Mouse (Mus musculus): Measurements from ENCODE around the gene Fanca. TPM values are rescaled to one million over a fixed set of nuclear protein-coding genes. Genes with fewer than 3 reads are reported as not detected.
"Not testable (repeated sequence)": the region's sequence is repeated elsewhere in the genome, so short reads cannot be mapped to it uniquely, and the experiment has no call there.

Gene Fanca
- polyA plus RNA-seq, 1 experiment from 2014 or later, result 20.9 TPM

GRCm38 (mm10) chr8:123284493-123284892 lies 33.9 kb downstream of the Fanca start:
- H3K27ac ChIP-seq, result no peak overlapping the region
- WGBS, result 97% methylated on average over 5 of the region's 5 CpGs
- H3K4me3 ChIP-seq, result no peak overlapping the region
- H3K9me3 ChIP-seq (replicated peaks), result no peaks in the 10 kb centered on the region
- peaks cover 35% of the 10 kb centered on the region for H3K36me3 ChIP-seq
- H3K4me2 ChIP-seq (replicated peaks), result no peak overlapping the region
- no peak for ATAC-seq (ENCODE audit: low FRiP score)
- H3K9ac ChIP-seq, result no peak overlapping the region
- H3K27me3 ChIP-seq, result no peaks in the 10 kb centered on the region
- H3K4me1 ChIP-seq, result no peaks in the 10 kb centered on the region

- Histone ChIP-seq H3K4me3 (no peak overlapping the region), H3K27ac (no peak overlapping the region), H3K27me3 (no peaks in the 10 kb centered on the region), H3K9me3 (replicated peaks) (no peaks in the 10 kb centered on the region), H3K36me3 (peaks cover 35% of the 10 kb centered on the region), H3K4me1 (no peaks in the 10 kb centered on the region), H3K4me2 (replicated peaks) (no peak overlapping the region), H3K9ac (no peak overlapping the region)
- no peak for ATAC-seq (ENCODE audit: low FRiP score)
- WGBS, result 92% methylated on average over 7 of the region's 7 CpGs
Observed at GRCm38 (mm10) chr8:123283991-123284390, 34.4 kb downstream of the Fanca start.

GRCm38 (mm10) chr8:123282994-123283393 lies 35.4 kb downstream of the Fanca start:
- 88% methylated on average over 5 of the region's 6 CpGs for WGBS

GRCm38 (mm10) chr8:123280302-123281094 lies 37.9 kb downstream of the Fanca start:
- H3K36me3 ChIP-seq, result peaks cover 15% of the 10 kb centered on the region
- no peaks in the 10 kb centered on the region for H3K27me3 ChIP-seq
- H3K4me3 ChIP-seq, result no peak overlapping the region
- no peak overlapping the region for H3K9ac ChIP-seq
- WGBS, result 89% methylated on average over 13 of the region's 13 CpGs
- H3K27ac ChIP-seq, result no peak overlapping the region
- ATAC-seq (ENCODE audit: low FRiP score), result no peak
- H3K4me2 ChIP-seq (replicated peaks), result no peak overlapping the region
- no peaks in the 10 kb centered on the region for H3K9me3 ChIP-seq (replicated peaks)
- H3K4me1 ChIP-seq, result no peaks in the 10 kb centered on the region

More at GRCm38 (mm10) chr8:123282994-123283393, 35.4 kb downstream of the Fanca start:
- H3K9me3 ChIP-seq (replicated peaks); H3K4me3 ChIP-seq; H3K4me1 ChIP-seq; H3K27ac ChIP-seq; ATAC-seq (ENCODE audit: low FRiP score); H3K9ac ChIP-seq; H3K4me2 ChIP-seq (replicated peaks); H3K27me3 ChIP-seq: not testable (repeated sequence)
- peaks cover 30% of the 10 kb centered on the region for H3K36me3 ChIP-seq

GRCm38 (mm10) chr8:123279828-123280227 lies 38.5 kb downstream of the Fanca start:
- Histone ChIP-seq H3K9me3 (replicated peaks) (no peaks in the 10 kb centered on the region), H3K27me3 (no peaks in the 10 kb centered on the region), H3K27ac (no peak overlapping the region), H3K4me3 (no peak overlapping the region), H3K4me1 (no peaks in the 10 kb centered on the region), H3K4me2 (replicated peaks) (no peak overlapping the region), H3K36me3 (peaks cover 15% of the 10 kb centered on the region), H3K9ac (no peak overlapping the region)
- 92% methylated on average over 4 of the region's 4 CpGs for WGBS
- no peak for ATAC-seq (ENCODE audit: low FRiP score)

GRCm38 (mm10) chr8:123278445-123278844 lies 39.9 kb downstream of the Fanca start:
- H3K4me2 ChIP-seq (replicated peaks), result no peak overlapping the region
- H3K9ac ChIP-seq, result no peak overlapping the region
- H3K27me3 ChIP-seq, result no peaks in the 10 kb centered on the region
- 89% methylated on average over 7 of the region's 7 CpGs for WGBS
- H3K4me1 ChIP-seq, result no peaks in the 10 kb centered on the region
- no peak overlapping the region for H3K4me3 ChIP-seq
- H3K9me3 ChIP-seq (replicated peaks), result no peaks in the 10 kb centered on the region
- no peak for ATAC-seq (ENCODE audit: low FRiP score)
- H3K27ac ChIP-seq, result no peak overlapping the region
- peaks cover 15% of the 10 kb centered on the region for H3K36me3 ChIP-seq

- WGBS, result 91% methylated on average over 12 of the region's 12 CpGs
- no peak overlapping the region for H3K4me2 ChIP-seq (replicated peaks)
- H3K4me1 ChIP-seq, result no peaks in the 10 kb centered on the region
- H3K36me3 ChIP-seq, result peaks cover 8% of the 10 kb centered on the region
- H3K9ac ChIP-seq, result no peak overlapping the region
- H3K4me3 ChIP-seq, result no peak overlapping the region
- no peaks in the 10 kb centered on the region for H3K27me3 ChIP-seq
- no peak for ATAC-seq (ENCODE audit: low FRiP score)
- H3K27ac ChIP-seq, result no peak overlapping the region
- H3K9me3 ChIP-seq (replicated peaks), result no peaks in the 10 kb centered on the region
Observed at GRCm38 (mm10) chr8:123275096-123275495, 43.3 kb downstream of the Fanca start.

GRCm38 (mm10) chr8:123274447-123274846 lies 43.9 kb downstream of the Fanca start:
- H3K27ac ChIP-seq, result no peak overlapping the region
- no peak overlapping the region for H3K9ac ChIP-seq
- peaks cover 14% of the 10 kb centered on the region for H3K36me3 ChIP-seq
- no peaks in the 10 kb centered on the region for H3K9me3 ChIP-seq (replicated peaks)
- no peak overlapping the region for H3K4me2 ChIP-seq (replicated peaks)
- ATAC-seq (ENCODE audit: low FRiP score), result no peak
- H3K4me1 ChIP-seq, result no peaks in the 10 kb centered on the region
- H3K27me3 ChIP-seq, result no peaks in the 10 kb centered on the region
- 87% methylated on average over 5 of the region's 5 CpGs for WGBS
- H3K4me3 ChIP-seq, result no peak overlapping the region

GRCm38 (mm10) chr8:123271901-123272300 lies 46.5 kb downstream of the Fanca start:
- H3K36me3 ChIP-seq, result peaks cover 37% of the 10 kb centered on the region
- no peak overlapping the region for H3K4me2 ChIP-seq (replicated peaks)
- no peaks in the 10 kb centered on the region for H3K4me1 ChIP-seq
- H3K27me3 ChIP-seq, result no peaks in the 10 kb centered on the region
- ATAC-seq (ENCODE audit: low FRiP score), result no peak
- H3K9ac ChIP-seq, result no peak overlapping the region
- no peaks in the 10 kb centered on the region for H3K9me3 ChIP-seq (replicated peaks)
- H3K4me3 ChIP-seq, result no peak overlapping the region
- WGBS, result 77% methylated on average over 4 of the region's 4 CpGs
- H3K27ac ChIP-seq, result no peak overlapping the region

- ATAC-seq (ENCODE audit: low FRiP score), result no peak
- no peak overlapping the region; the same call in 1 of the 2 replicates for H3K27ac ChIP-seq
- no peaks in the 10 kb centered on the region for H3K27me3 ChIP-seq
- H3K4me3 ChIP-seq, result no peak overlapping the region
- WGBS, result 91% methylated on average over 10 of the region's 10 CpGs
- H3K36me3 ChIP-seq, result peaks cover 44% of the 10 kb centered on the region
- no peak overlapping the region for H3K9ac ChIP-seq
- no peaks in the 10 kb centered on the region for H3K9me3 ChIP-seq (replicated peaks)
- no peaks in the 10 kb centered on the region for H3K4me1 ChIP-seq
- no peak overlapping the region for H3K4me2 ChIP-seq (replicated peaks)
Observed at GRCm38 (mm10) chr8:123271147-123271546, 47.2 kb downstream of the Fanca start.

GRCm38 (mm10) chr8:123267926-123268656 lies 50.3 kb downstream of the Fanca start:
- no peaks in the 10 kb centered on the region for H3K27me3 ChIP-seq
- ATAC-seq (ENCODE audit: low FRiP score), result 0 out of 2 replicates have a peak, but pooled peaks have one; percentile 52
- H3K27ac ChIP-seq, result peak overlapping the region; percentile 30; the same call in 1 of the 2 replicates
- H3K36me3 ChIP-seq, result peaks cover 73% of the 10 kb centered on the region
- no peaks in the 10 kb centered on the region for H3K9me3 ChIP-seq (replicated peaks)
- WGBS, result 74% methylated on average over 14 of the region's 14 CpGs
- H3K4me1 ChIP-seq, result no peaks in the 10 kb centered on the region
- no peak overlapping the region for H3K4me2 ChIP-seq (replicated peaks)
- H3K9ac ChIP-seq, result no peak overlapping the region; the same call in 1 of the 2 replicates
- no peak overlapping the region for H3K4me3 ChIP-seq

- H3K4me3 ChIP-seq; H3K9ac ChIP-seq; H3K27me3 ChIP-seq; ATAC-seq (ENCODE audit: low FRiP score); H3K9me3 ChIP-seq (replicated peaks); H3K4me2 ChIP-seq (replicated peaks); H3K27ac ChIP-seq: not testable (repeated sequence)
- H3K36me3 ChIP-seq, result peaks cover 54% of the 10 kb centered on the region
- WGBS, result 92% methylated on average over 7 of the region's 8 CpGs
- peaks cover 32% of the 10 kb centered on the region for H3K4me1 ChIP-seq
Observed at GRCm38 (mm10) chr8:123257593-123257992, 60.8 kb downstream of the Fanca start.
